Mouse (Mus musculus) embryonic facial prominence, embryonic 15.5 days (tissue): ENCODE data around the gene Polr2a. TPM values are rescaled to one million over a fixed set of nuclear protein-coding genes. Genes with fewer than 3 reads are reported as not detected.

ENCODE experiments used
- ATAC-seq: fragments of 200-750 bp; cut with Nextera tagmentation; 2 replicates; pipeline ENCODE4 v1.8.0; 2017; ENCODE audit warnings: low read depth, moderate TSS enrichment; ENCODE audit not compliant: insufficient number of reproducible peaks, low FRiP score, low TSS enrichment
- H3K27ac ChIP-seq: fragments of 300-500 bp; sonication (generic); replicated peaks from 2 replicates; pipeline ENCODE4 v1.5.1; 2015; ENCODE audit warnings: mild to moderate bottlenecking, inconsistent platforms
- H3K27me3 ChIP-seq: fragments of 300-500 bp; sonication (generic); 2 replicates; pipeline ENCODE4 v1.6.1; 2015; ENCODE audit warnings: inconsistent platforms
- H3K36me3 ChIP-seq: fragments of 300-500 bp; sonication (generic); 2 replicates; pipeline ENCODE4 v1.6.1; 2015; ENCODE audit warnings: mild to moderate bottlenecking, inconsistent platforms
- H3K4me1 ChIP-seq: fragments of 300-500 bp; sonication (generic); 2 replicates; pipeline ENCODE4 v1.6.1; 2015; ENCODE audit warnings: inconsistent platforms
- H3K4me2 ChIP-seq: fragments of 300-500 bp; sonication (generic); replicated peaks from 2 replicates; pipeline ENCODE4 v1.6.1; 2015; ENCODE audit warnings: mild to moderate bottlenecking, inconsistent platforms
- H3K4me3 ChIP-seq: fragments of 300-500 bp; sonication (generic); replicated peaks from 2 replicates; pipeline ENCODE4 v1.5.1; 2015; ENCODE audit warnings: mild to moderate bottlenecking, inconsistent platforms
- H3K9ac ChIP-seq: fragments of 300-500 bp; sonication (generic); 2 replicates; pipeline ENCODE4 v1.6.1; 2015; ENCODE audit warnings: inconsistent platforms
- H3K9me3 ChIP-seq: fragments of 300-500 bp; sonication (generic); replicated peaks from 2 replicates; pipeline ENCODE4 v1.6.1; 2016; ENCODE audit warnings: inconsistent platforms
- WGBS: fragments of 180-500 bp; shearing (Covaris S2); methylation state at CpG from one replicate; pipeline ENCODE4 v1.1.7; 2015; 5-methylcytosine and 5-hydroxymethylcytosine counted together
- polyA plus RNA-seq: library from polyadenylated mRNA; unstranded; fragments of >200 nt; fragmentation: Nextera tagmentation; extraction: Ambion mirVana; gene quantifications from 2 replicates; pipeline ENCODE4 v1.2.1, GENCODE M21; 2015

Polr2a gene
- polyA plus RNA-seq, 1 experiment from 2014 or later, result 28.2 TPM

GRCm38 (mm10) chr11:69800138-69800391 lies 41.6 kb upstream of the Polr2a start:
- H3K27me3 ChIP-seq, result peaks cover 20% of the 10 kb centered on the region
- 2% methylated on average over 11 of the region's 11 CpGs for WGBS
- ATAC-seq, result no peak
- H3K9ac ChIP-seq, result peak overlapping the region; percentile 35; the same call in 1 of the 2 replicates
- H3K27ac ChIP-seq, result peak overlapping the region; percentile 77
- H3K4me3 ChIP-seq, result peak overlapping the region; percentile 63
- peaks cover 69% of the 10 kb centered on the region for H3K4me1 ChIP-seq
- H3K36me3 ChIP-seq, result no peaks in the 10 kb centered on the region
- H3K9me3 ChIP-seq, result no peaks in the 10 kb centered on the region
- H3K4me2 ChIP-seq, result peak overlapping the region; percentile 97

GRCm38 (mm10) chr11:69799394-69800137 lies 41.1 kb upstream of the Polr2a start:
- Histone ChIP-seq H3K4me3 (peak overlapping the region; percentile 63; the same call in 1 of the 2 replicates), H3K9me3 (no peaks in the 10 kb centered on the region), H3K4me2 (peak overlapping the region; percentile 97), H3K27me3 (peaks cover 15% of the 10 kb centered on the region), H3K4me1 (peaks cover 65% of the 10 kb centered on the region), H3K36me3 (no peaks in the 10 kb centered on the region), H3K27ac (peak overlapping the region; percentile 17; the same call in 1 of the 2 replicates), H3K9ac (no peak overlapping the region)
- WGBS, result 33% methylated on average over 12 of the region's 12 CpGs
- ATAC-seq, result no peak

GRCm38 (mm10) chr11:69797924-69798323 lies 39.5 kb upstream of the Polr2a start:
- no peaks in the 10 kb centered on the region for H3K36me3 ChIP-seq
- 82% methylated on average over 7 of the region's 7 CpGs for WGBS
- no peak overlapping the region for H3K27ac ChIP-seq
- no peak for ATAC-seq
- H3K9ac ChIP-seq, result no peak overlapping the region
- H3K9me3 ChIP-seq, result no peaks in the 10 kb centered on the region
- H3K4me1 ChIP-seq, result peaks cover 48% of the 10 kb centered on the region
- H3K4me2 ChIP-seq, result no peak overlapping the region
- H3K4me3 ChIP-seq, result no peak overlapping the region
- H3K27me3 ChIP-seq, result peaks cover 11% of the 10 kb centered on the region; the same call in 1 of the 2 replicates

DNA sequence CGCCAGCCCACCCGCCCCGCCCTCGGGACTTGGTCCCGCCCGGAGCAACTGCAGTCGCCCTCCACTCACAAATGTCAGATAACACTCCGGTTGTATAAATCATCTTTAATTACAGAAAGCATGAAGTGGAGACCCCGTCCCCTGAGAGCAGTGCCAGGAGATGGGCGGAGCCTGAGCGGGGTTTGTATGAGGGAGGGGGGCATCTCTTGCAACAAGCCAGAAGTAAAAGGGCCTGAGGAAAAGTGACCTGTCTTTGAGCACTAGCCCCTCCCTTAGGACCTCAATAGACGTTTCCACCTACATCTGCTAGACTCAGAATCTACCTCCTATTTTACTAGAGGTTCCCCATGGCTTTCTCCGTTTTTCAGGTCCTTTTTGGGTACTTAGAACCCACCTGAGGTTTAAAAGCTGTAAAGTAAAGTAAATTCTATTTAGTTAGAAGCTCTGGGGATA lies 37.6 kb upstream of the Polr2a start:
- H3K27ac ChIP-seq, result 0 out of 2 replicates have a peak overlapping the region, but pooled peaks have one; percentile 12

GRCm38 (mm10) chr11:69795168-69795982 lies 36.9 kb upstream of the Polr2a start, which contains the start of gene Chrnb1:
TSS of gene Chrnb1 (minus strand) at chr11:69795943.
- 0 out of 2 replicates have a peak, but pooled peaks cover 6% of the 10 kb centered on the region for H3K27me3 ChIP-seq
- peak; percentile 92 for ATAC-seq

More for the DNA sequence above, 37.6 kb upstream of the Polr2a start:
- no peaks in the 10 kb centered on the region for H3K36me3 ChIP-seq
- H3K9me3 ChIP-seq, result no peaks in the 10 kb centered on the region
- H3K4me1 ChIP-seq, result peaks cover 29% of the 10 kb centered on the region
- 1% methylated on average over 13 of the region's 13 CpGs for WGBS
- peak overlapping the region; percentile 56 for H3K4me3 ChIP-seq
- 0 out of 2 replicates have a peak, but pooled peaks cover 6% of the 10 kb centered on the region for H3K27me3 ChIP-seq
- H3K4me2 ChIP-seq, result peak overlapping the region; percentile 98
- H3K9ac ChIP-seq, result peak overlapping the region; percentile 42; the same call in 1 of the 2 replicates
- no peak for ATAC-seq

DNA sequence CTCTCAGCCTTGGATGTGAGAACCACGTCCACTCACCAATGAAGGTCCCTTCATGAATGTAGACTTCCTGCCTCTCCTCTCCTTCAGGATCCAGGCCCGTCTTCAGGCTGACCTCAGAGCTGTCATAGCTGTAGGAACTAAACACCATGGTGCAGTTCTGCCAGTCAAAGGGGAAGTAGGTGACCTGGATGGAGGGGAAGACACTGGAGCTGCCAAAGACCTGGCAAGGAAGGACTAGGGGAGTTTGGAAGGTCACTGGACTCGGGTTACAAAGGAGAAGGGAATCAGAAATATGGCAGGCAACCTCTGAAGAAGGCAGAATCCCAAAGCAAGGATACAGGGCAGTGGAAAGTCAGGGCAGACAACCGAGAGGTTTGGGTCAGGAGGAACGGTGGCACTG lies 35.0 kb upstream of the Polr2a start:
- no peaks in the 10 kb centered on the region for H3K9me3 ChIP-seq
- no peak overlapping the region for H3K4me3 ChIP-seq
- H3K4me1 ChIP-seq, result peaks cover 9% of the 10 kb centered on the region
- H3K27me3 ChIP-seq, result 0 out of 2 replicates have a peak, but pooled peaks cover 6% of the 10 kb centered on the region
- H3K27ac ChIP-seq, result no peak overlapping the region
- H3K9ac ChIP-seq, result no peak overlapping the region
- H3K36me3 ChIP-seq, result no peaks in the 10 kb centered on the region
- WGBS, result 62% methylated on average over 5 of the region's 5 CpGs
- ATAC-seq, result no peak
- H3K4me2 ChIP-seq, result no peak overlapping the region

More at GRCm38 (mm10) chr11:69795168-69795982, 36.9 kb upstream of the Polr2a start, which contains the start of gene Chrnb1:
- Histone ChIP-seq H3K9me3 (no peaks in the 10 kb centered on the region), H3K36me3 (no peaks in the 10 kb centered on the region), H3K9ac (peak within 1 kb of the TSS; percentile 42), H3K4me3 (peak within 1 kb of the TSS; percentile 56), H3K27ac (peak within 1 kb of the TSS; percentile 78), H3K4me2 (peak within 1 kb of the TSS; percentile 98), H3K4me1 (peaks cover 23% of the 10 kb centered on the region)
- 2% methylated on average over 52 of the region's 52 CpGs for WGBS

- no peak for ATAC-seq
- Histone ChIP-seq H3K27ac (no peak overlapping the region), H3K4me2 (no peak overlapping the region), H3K36me3 (no peaks in the 10 kb centered on the region), H3K4me1 (peaks cover 9% of the 10 kb centered on the region), H3K9me3 (no peaks in the 10 kb centered on the region), H3K4me3 (no peak overlapping the region), H3K9ac (no peak overlapping the region), H3K27me3 (no peaks in the 10 kb centered on the region)
- 60% methylated on average over 5 of the region's 5 CpGs for WGBS
Measured at GRCm38 (mm10) chr11:69791420-69791819, 33.0 kb upstream of the Polr2a start.

DNA sequence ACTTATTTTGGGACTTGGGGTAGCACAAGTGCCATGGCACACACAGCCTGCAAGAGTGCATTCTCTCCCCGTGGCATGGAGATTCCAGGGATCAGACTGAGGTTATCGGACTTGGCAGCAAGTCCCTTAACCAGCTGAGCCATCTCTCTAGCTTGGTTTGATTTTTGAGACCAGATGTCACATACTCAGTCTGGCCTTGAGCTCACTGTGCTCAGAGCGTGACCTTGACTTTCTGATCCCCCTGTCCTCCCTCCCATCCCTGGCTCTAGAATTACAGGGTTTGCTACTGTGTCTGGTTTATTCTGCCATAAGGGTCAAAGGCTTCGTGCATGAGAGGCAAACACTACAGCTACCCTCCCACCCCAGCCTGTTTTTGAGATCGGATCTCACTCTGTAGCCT lies 31.0 kb upstream of the Polr2a start:
- H3K27ac ChIP-seq, result no peak overlapping the region
- no peaks in the 10 kb centered on the region for H3K36me3 ChIP-seq
- H3K27me3 ChIP-seq, result no peaks in the 10 kb centered on the region
- H3K9ac ChIP-seq, result no peak overlapping the region
- H3K4me2 ChIP-seq, result no peak overlapping the region
- H3K4me3 ChIP-seq, result no peak overlapping the region
- 45% methylated on average over 5 of the region's 5 CpGs for WGBS
- H3K9me3 ChIP-seq, result no peaks in the 10 kb centered on the region
- ATAC-seq, result no peak
- H3K4me1 ChIP-seq, result 0 out of 2 replicates have a peak, but pooled peaks cover 5% of the 10 kb centered on the region

DNA sequence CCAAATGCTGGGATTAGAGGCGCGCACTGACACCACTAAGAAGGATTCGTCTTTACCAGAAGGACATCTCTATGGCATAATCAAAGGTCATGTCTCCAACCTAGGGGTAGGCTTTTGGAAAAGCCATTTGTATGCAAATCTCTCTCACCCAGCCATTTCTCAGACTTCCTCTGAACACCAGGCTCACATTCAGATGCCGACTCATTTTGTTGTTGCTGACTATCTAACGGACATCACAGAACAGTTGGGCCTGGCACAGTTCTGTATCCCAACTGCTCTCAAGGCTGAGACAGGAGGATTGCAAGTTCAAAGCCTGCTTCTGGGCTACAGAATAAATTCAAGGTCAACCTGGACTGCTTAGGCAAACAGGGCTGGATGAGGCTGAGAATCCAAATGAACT lies 28.9 kb upstream of the Polr2a start:
- no peak for ATAC-seq
- WGBS, result 87% methylated on average over 5 of the region's 5 CpGs
- H3K4me1 ChIP-seq, result 0 out of 2 replicates have a peak, but pooled peaks cover 5% of the 10 kb centered on the region

GRCm38 (mm10) chr11:69784793-69785272 lies 26.4 kb upstream of the Polr2a start:
- Histone ChIP-seq H3K4me1 (0 out of 2 replicates have a peak, but pooled peaks cover 5% of the 10 kb centered on the region), H3K4me2 (peak overlapping the region; percentile 17; the same call in 1 of the 2 replicates), H3K9me3 (no peaks in the 10 kb centered on the region), H3K9ac (no peak overlapping the region), H3K27me3 (no peaks in the 10 kb centered on the region), H3K36me3 (no peaks in the 10 kb centered on the region), H3K4me3 (peak overlapping the region; percentile 6; the same call in 1 of the 2 replicates), H3K27ac (no peak overlapping the region)
- 43% methylated on average over 15 of the region's 15 CpGs for WGBS
- no peak for ATAC-seq

More for the DNA sequence above, 28.9 kb upstream of the Polr2a start:
- Histone ChIP-seq H3K36me3 (no peaks in the 10 kb centered on the region), H3K4me3 (no peak overlapping the region), H3K27ac (no peak overlapping the region), H3K27me3 (no peaks in the 10 kb centered on the region), H3K9me3 (no peaks in the 10 kb centered on the region), H3K9ac (no peak overlapping the region), H3K4me2 (no peak overlapping the region)

DNA sequence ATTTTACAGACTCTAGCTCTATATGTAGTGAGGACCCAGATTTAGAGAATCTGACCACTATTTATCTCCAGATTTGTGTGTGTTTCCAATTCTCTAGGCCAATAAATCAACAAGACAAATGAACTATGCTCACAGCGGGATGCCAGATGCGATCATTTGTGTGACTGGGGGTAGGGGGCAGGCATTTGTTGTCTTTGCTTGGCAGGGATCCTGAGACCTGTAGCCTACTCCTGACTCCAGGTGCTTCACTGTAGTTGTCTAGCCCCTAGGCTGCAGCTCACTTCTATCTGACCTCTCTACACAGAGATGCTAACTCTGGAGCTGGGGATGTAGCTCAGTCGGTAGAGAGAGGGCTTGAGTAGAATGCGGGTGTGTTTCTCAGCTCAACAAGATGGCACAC lies 23.4 kb upstream of the Polr2a start:
- no peak for ATAC-seq
- no peaks in the 10 kb centered on the region for H3K27me3 ChIP-seq
- no peak overlapping the region for H3K9ac ChIP-seq
- 40% methylated on average over 4 of the region's 4 CpGs for WGBS
- H3K9me3 ChIP-seq, result no peaks in the 10 kb centered on the region
- H3K4me1 ChIP-seq, result peaks cover 25% of the 10 kb centered on the region
- peaks cover 12% of the 10 kb centered on the region; the same call in 1 of the 2 replicates for H3K36me3 ChIP-seq
- H3K27ac ChIP-seq, result no peak overlapping the region
- no peak overlapping the region for H3K4me2 ChIP-seq
- no peak overlapping the region for H3K4me3 ChIP-seq
